In genomic region chr15:47485794-47486193, GRCm38 (mm10) we compare ENCODE assay signal across 22 mouse cellular contexts.
DNase-seq lines count a peak whose midpoint lies in the region; ATAC-seq and TF ChIP-seq lines count a peak whose summit lies in the region.
"Had no signal": no experiment of that assay in that cellular context is flagged by ENCODE, and none has a peak within 500 bp of the region (broad histone marks: within the 10 kb centered on the region; RNA-seq: fewer than 3 reads in every experiment).

No protein-coding gene starts in this region.

- no peaks in the 10 kb centered on the region for H3K9me3 ChIP-seq in lung, postnatal 0 days (ENCODE audit: low read length)
- H3K9me3 ChIP-seq: forebrain, embryonic 15.5 days; hindbrain, embryonic 10.5 days; hindbrain, embryonic 15.5 days; liver, embryonic 13.5 days had no signal

- 77% methylated on average over 6 of the region's 6 CpGs for WGBS in lung, postnatal 0 days
- 87% methylated on average over 6 of the region's 6 CpGs for WGBS in kidney, adult 2 months

- TF ChIP-seq EP300 in lung, postnatal 0 days (IDR thresholded peaks at IDR 0.05) = no peak

- H3K4me3 ChIP-seq in lung, postnatal 0 days (ENCODE audit: low read depth, low read length) = no peak overlapping the region
- H3K4me3 ChIP-seq in kidney, adult 2 months (ENCODE audit: insufficient read depth, low read depth, low read length) = no peak overlapping the region
- H3K4me3 ChIP-seq: forebrain, embryonic 15.5 days; hindbrain, embryonic 10.5 days; hindbrain, embryonic 15.5 days; liver, embryonic 13.5 days had no signal

- no peaks in the 10 kb centered on the region for H3K27me3 ChIP-seq in lung, postnatal 0 days (replicated peaks; ENCODE audit: insufficient read depth, low read length)
- no peaks in the 10 kb centered on the region for H3K27me3 ChIP-seq in kidney, adult 2 months (replicated peaks; ENCODE audit: control insufficient read depth, insufficient read depth, low read length)
- H3K27me3 ChIP-seq: forebrain, embryonic 15.5 days; hindbrain, embryonic 15.5 days; liver, embryonic 13.5 days had no signal

- no peak overlapping the region for H3K9ac ChIP-seq in lung, postnatal 0 days (replicated peaks; ENCODE audit: low read depth)
- H3K9ac ChIP-seq: forebrain, embryonic 15.5 days; hindbrain, embryonic 15.5 days; liver, embryonic 13.5 days had no signal

- no peak for TF ChIP-seq POLR2A in kidney, adult 2 months (IDR thresholded peaks at IDR 0.05; ENCODE audit: low read depth, low read length)

- no peaks in the 10 kb centered on the region for H3K4me1 ChIP-seq in lung, postnatal 0 days (ENCODE audit: insufficient read depth, low read depth, low read length)
- no peaks in the 10 kb centered on the region for H3K4me1 ChIP-seq in kidney, adult 2 months (ENCODE audit: control insufficient read depth, insufficient read depth, low read length)
- H3K4me1 ChIP-seq: forebrain, embryonic 15.5 days; hindbrain, embryonic 10.5 days; hindbrain, embryonic 15.5 days; liver, embryonic 13.5 days had no signal

- no peak for TF ChIP-seq CTCF in lung, postnatal 0 days (IDR thresholded peaks at IDR 0.05)
- TF ChIP-seq CTCF in kidney, adult 2 months (conservative IDR thresholded peaks at IDR 0.05; ENCODE audit: insufficient read depth, insufficient read length, low read depth, low read length) = no peak

- H3K27ac ChIP-seq in lung, postnatal 0 days (ENCODE audit: low read length) = no peak overlapping the region
- H3K27ac ChIP-seq in kidney, adult 2 months (ENCODE audit: insufficient read depth, low read depth, low read length) = no peak overlapping the region
- H3K27ac ChIP-seq: forebrain, embryonic 15.5 days; hindbrain, embryonic 10.5 days; hindbrain, embryonic 15.5 days; liver, embryonic 13.5 days had no signal

- H3K4me2 ChIP-seq in lung, postnatal 0 days (replicated peaks; ENCODE audit: low read depth, low read length) = no peak overlapping the region
- H3K4me2 ChIP-seq: forebrain, embryonic 15.5 days; hindbrain, embryonic 15.5 days; liver, embryonic 13.5 days had no signal

- no peak for ATAC-seq in lung, postnatal 0 days
- ATAC-seq: CD4-positive, CD25-positive, alpha-beta regulatory T cell, adult 4 months; forebrain, embryonic 15.5 days had no signal

- no peaks in the 10 kb centered on the region for H3K36me3 ChIP-seq in lung, postnatal 0 days (ENCODE audit: insufficient read depth, low read length)
- no peaks in the 10 kb centered on the region for H3K36me3 ChIP-seq in kidney, adult 2 months (ENCODE audit: control insufficient read depth, insufficient read depth, low read length)
- H3K36me3 ChIP-seq: forebrain, embryonic 15.5 days; hindbrain, embryonic 10.5 days; hindbrain, embryonic 15.5 days; liver, embryonic 13.5 days had no signal

- peak; percentile 27 to 66 for DNase-seq in frontal cortex, adult 2 months (ENCODE audit: extremely low spot score in 1 of 2, low spot score in 1 of 2)
- DNase-seq in frontal cortex, postnatal 10 days (ENCODE audit: low spot score in 2 of 2) = no peak
- peak; percentile 21 for DNase-seq in right cerebral cortex, adult 18-20 months
- no peak for DNase-seq in right cerebral cortex, postnatal 14 days
- peak; percentile 14 to 49 for DNase-seq in frontal cortex, postnatal 36 days (ENCODE audit: low spot score in 2 of 2)
- peak; percentile 5 for DNase-seq in right cerebral cortex, postnatal 25 days
- DNase-seq in lung, postnatal 0 days (ENCODE audit: low spot score) = no peak
- no peak for DNase-seq in kidney, adult 2 months
- DNase-seq: adrenal gland, postnatal 25 days; cerebellum, adult 8-10 months; cerebellum, postnatal 25 days; heart, postnatal 14 days; kidney, adult 18-20 months; kidney, postnatal 36 days; liver, embryonic 13.5 days; lung, adult 2 months; lung, postnatal 14 days; midbrain, embryonic 14.5 days had no signal

Comparison
In these comparisons a context has a peak if more than half of its experiments do, and no peak if none do; other contexts are left out.
1. DNase-seq: peak in frontal cortex, adult 2 months (2 of 2), right cerebral cortex, adult 18-20 months (single experiment), frontal cortex, postnatal 36 days (2 of 2) and right cerebral cortex, postnatal 25 days (single experiment); none in frontal cortex, postnatal 10 days (0 of 2), right cerebral cortex, postnatal 14 days (single experiment), lung, postnatal 0 days (single experiment) and kidney, adult 2 months (single experiment).